ENCODE assay signal across 8 mouse cellular contexts in the genomic region with DNA sequence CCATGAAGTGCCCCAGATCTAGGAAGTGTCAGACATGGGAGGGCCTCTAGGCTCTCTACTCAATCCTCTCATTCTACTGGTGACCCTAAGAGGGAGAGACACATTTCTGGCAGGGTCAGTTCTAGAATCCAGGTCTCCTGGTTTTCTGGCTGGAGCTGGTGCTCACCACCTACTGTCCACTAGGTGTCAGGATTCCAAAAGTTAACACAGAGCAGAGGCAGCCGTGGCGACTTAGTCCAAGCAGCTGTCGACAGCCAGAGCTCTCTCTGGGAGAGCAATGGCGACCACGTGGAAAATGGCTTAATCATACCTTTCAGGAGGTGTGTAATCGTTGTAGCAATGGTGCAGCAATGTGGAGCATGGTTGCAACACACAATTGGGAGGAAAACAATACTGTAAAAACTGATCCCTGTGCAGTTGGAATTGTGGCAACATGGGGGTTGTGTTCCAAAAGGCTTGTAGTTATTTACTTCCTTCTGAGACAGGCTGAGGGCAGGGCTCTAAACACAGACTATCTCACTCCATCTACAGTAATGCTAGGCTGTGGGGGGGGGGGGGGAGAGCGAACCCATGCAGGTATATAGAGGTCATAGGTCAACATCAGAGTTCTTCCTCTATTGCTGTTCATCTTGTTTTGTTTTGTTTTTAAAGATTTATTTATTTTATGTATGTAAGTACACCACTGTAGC. TPM values are rescaled to one million over a fixed set of nuclear protein-coding genes. Genes with fewer than 3 reads are reported as not detected.
DNase-seq lines count a peak whose midpoint lies in the region; ATAC-seq and TF ChIP-seq lines count a peak whose summit lies in the region.

No protein-coding gene starts in this region.

- peak; percentile 51 to 87 for DNase-seq in adrenal gland, adult (ENCODE audit: inconsistent age in 2 of 2, low spot score in 1 of 2)
- DNase-seq in cerebellum, postnatal 10 days: peak; percentile 76 to 83
- peak; percentile 58 for DNase-seq in layer of hippocampus, adult 9-11 months
- DNase-seq in lung, postnatal 0 days (ENCODE audit: low spot score): peak; percentile 88
- peak; percentile 19 for DNase-seq in ovary, postnatal 10 days (ENCODE audit: low spot score)

- H3K27me3 ChIP-seq in hindbrain, embryonic 12.5 days: no peaks in the 10 kb centered on the region
- H3K27me3 ChIP-seq in lung, postnatal 0 days (replicated peaks; ENCODE audit: insufficient read depth, low read length): no peaks in the 10 kb centered on the region

- no peak overlapping the region for H3K27ac ChIP-seq in hindbrain, embryonic 12.5 days
- H3K27ac ChIP-seq in lung, postnatal 0 days (ENCODE audit: low read length): no peak overlapping the region

- H3K4me1 ChIP-seq in hindbrain, embryonic 12.5 days: peaks cover 13% of the 10 kb centered on the region
- no peaks in the 10 kb centered on the region for H3K4me1 ChIP-seq in lung, postnatal 0 days (ENCODE audit: insufficient read depth, low read depth, low read length)

- H3K9me3 ChIP-seq in hindbrain, embryonic 12.5 days (replicated peaks): no peaks in the 10 kb centered on the region
- no peaks in the 10 kb centered on the region for H3K9me3 ChIP-seq in lung, postnatal 0 days (ENCODE audit: low read length)

- ATAC-seq in frontal cortex, adult (ENCODE audit: low TSS enrichment): peak; percentile 91
- ATAC-seq in hindbrain, embryonic 12.5 days (ENCODE audit: low FRiP score): peak; percentile 56
- ATAC-seq in lung, postnatal 0 days: peak; percentile 80
- no peak for ATAC-seq in activated CD4-positive, CD25-positive, alpha-beta regulatory T cell, adult 4 months

- no peak for TF ChIP-seq EP300 in lung, postnatal 0 days (IDR thresholded peaks at IDR 0.05)

- no peak overlapping the region for H3K4me3 ChIP-seq in hindbrain, embryonic 12.5 days
- H3K4me3 ChIP-seq in lung, postnatal 0 days (ENCODE audit: low read depth, low read length): no peak overlapping the region

- H3K9ac ChIP-seq in hindbrain, embryonic 12.5 days: no peak overlapping the region
- H3K9ac ChIP-seq in lung, postnatal 0 days (replicated peaks; ENCODE audit: low read depth): no peak overlapping the region

- 15% methylated on average over 7 of the region's 7 CpGs for WGBS in hindbrain, embryonic 12.5 days
- 13% methylated on average over 7 of the region's 7 CpGs for WGBS in lung, postnatal 0 days

- H3K4me2 ChIP-seq in hindbrain, embryonic 12.5 days (replicated peaks): no peak overlapping the region; the same call in 1 of the 2 replicates
- no peak overlapping the region for H3K4me2 ChIP-seq in lung, postnatal 0 days (replicated peaks; ENCODE audit: low read depth, low read length)

- TF ChIP-seq CTCF in lung, postnatal 0 days (IDR thresholded peaks at IDR 0.05): peak; percentile 82

- no peaks in the 10 kb centered on the region for H3K36me3 ChIP-seq in hindbrain, embryonic 12.5 days
- H3K36me3 ChIP-seq in lung, postnatal 0 days (ENCODE audit: insufficient read depth, low read length): no peaks in the 10 kb centered on the region

RNA-seq across cellular contexts. Expression of a gene that starts 19.5 kb away (rescaled TPM):
- polyA plus RNA-seq in hindbrain, embryonic 12.5 days (2016; fragmentation: Nextera tagmentation; extraction: Ambion mirVana): 6.6 and 7.9 TPM in 2 replicates
- 14.2 and 17.3 TPM in 2 replicates for polyA plus RNA-seq in lung, postnatal 0 days (2015; fragmentation: Nextera tagmentation; extraction: Ambion mirVana)
- not detected for polyA plus RNA-seq in activated CD4-positive, CD25-positive, alpha-beta regulatory T cell, adult 4 months (2017; shearing (Covaris generic))

RNA-seq across cellular contexts. Expression of a gene that starts 28.4 kb away (rescaled TPM):
- not detected in 2 replicates for polyA plus RNA-seq in hindbrain, embryonic 12.5 days (2016; fragmentation: Nextera tagmentation; extraction: Ambion mirVana)
- not detected in 2 replicates for polyA plus RNA-seq in lung, postnatal 0 days (2015; fragmentation: Nextera tagmentation; extraction: Ambion mirVana)
- under 1 TPM; 0.20 to 0.28 TPM for polyA plus RNA-seq in activated CD4-positive, CD25-positive, alpha-beta regulatory T cell, adult 4 months (2017; shearing (Covaris generic))

RNA-seq across cellular contexts. Expression of a gene that starts 41.3 kb away (rescaled TPM):
- 1.9 and 2.6 TPM in 2 replicates for polyA plus RNA-seq in hindbrain, embryonic 12.5 days (2016; fragmentation: Nextera tagmentation; extraction: Ambion mirVana)
- 32.3 and 39.7 TPM in 2 replicates for polyA plus RNA-seq in lung, postnatal 0 days (2015; fragmentation: Nextera tagmentation; extraction: Ambion mirVana)
- polyA plus RNA-seq in activated CD4-positive, CD25-positive, alpha-beta regulatory T cell, adult 4 months (2017; shearing (Covaris generic)): 100 to 1,000 TPM in 1 of 2 experiments, 10 to 100 TPM in 1; 68.0 to 111 TPM

Comparison
In these comparisons a context has a peak if more than half of its experiments do, and no peak if none do; other contexts are left out.
1. DNase-seq: peak in every context shown above with its lines; median percentile 88 in lung, postnatal 0 days; 80 in cerebellum, postnatal 10 days; 69 in adrenal gland, adult; 58 in layer of hippocampus, adult 9-11 months; 19 in ovary, postnatal 10 days.